Mouse (Mus musculus): ENCODE data around the gene Ambra1.

GRCm38 (mm10) chr2:91708361-91708760 is 21.6 kb upstream of the Ambra1 start:
- TF ChIP-seq CTCF (IDR thresholded peaks at IDR 0.05; ENCODE audit: insufficient read depth, low read depth, low read length): no peak
- TF ChIP-seq POLR2A (IDR thresholded peaks at IDR 0.05; ENCODE audit: insufficient read depth, low read depth, low read length): no peak
